Mouse (Mus musculus) lung, adult 2 months (tissue): ENCODE results near the gene Coq5.

ENCODE experiments used
- CTCF ChIP-seq: fragments of 200-500 bp; IDR thresholded peaks from 2 replicates; pipeline ENCODE4 v1.5.1; 2011; ENCODE audit warnings: mild to moderate bottlenecking, low read length, control low read depth; ENCODE audit not compliant: insufficient read depth
- POLR2A ChIP-seq: fragments of 200-500 bp; IDR thresholded peaks from 2 replicates; pipeline ENCODE4 v1.6.1; 2011; ENCODE audit warnings: low read depth, mild to moderate bottlenecking, control low read depth, low read length, borderline replicate concordance; ENCODE audit errors: extremely low read depth

DNA sequence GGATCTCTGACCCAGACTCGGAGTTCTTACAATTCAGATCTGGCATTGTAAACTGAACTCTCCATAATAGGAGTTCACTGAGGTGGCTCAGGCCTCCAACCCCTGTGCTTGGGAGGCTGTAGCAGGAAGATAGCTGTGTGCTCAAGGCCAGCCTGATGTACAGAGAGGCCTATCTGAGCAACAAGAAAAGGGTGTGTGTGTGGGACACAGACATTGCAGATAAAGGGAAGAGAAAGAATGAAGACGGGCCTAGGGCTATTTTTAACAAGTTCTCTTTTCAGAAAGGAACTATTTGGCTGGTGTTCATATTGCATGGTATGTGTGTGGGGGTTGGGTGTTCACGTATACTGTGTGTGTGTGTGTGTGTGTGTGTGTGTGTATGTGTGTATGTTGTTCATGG lies 54.2 kb downstream of the Coq5 start:
- no peak for TF ChIP-seq CTCF
- TF ChIP-seq POLR2A: no peak
